Mouse (Mus musculus) MEL (cell line): ENCODE results near the gene Coq8b. TPM values are rescaled to one million over a fixed set of nuclear protein-coding genes. Genes with fewer than 3 reads are reported as not detected.

Experiments
- DNase-seq: peaks from one replicate; pipeline ENCODE4 v3.0.0; 2011; ENCODE audit warnings: low read depth, low spot score
- H3K27ac ChIP-seq: 2 replicates; pipeline ENCODE4 v1.5.1; 2012; ENCODE audit warnings: low read depth, mild to moderate bottlenecking, control low read depth, low read length, moderate library complexity; ENCODE audit not compliant: control insufficient read depth
- H3K27me3 ChIP-seq, 2 experiments: fragments of 150-350 bp in 1 of 2; sonication (generic) in 1 of 2; 2 replicates each; pipeline ENCODE4 v1.6.1; 2012; ENCODE audit warnings: low read length in 2 of 2, mild to moderate bottlenecking in 2 of 2, improper control_type of control experiment in 1 of 2, moderate library complexity in 1 of 2; ENCODE audit not compliant: insufficient read depth in 2 of 2, control insufficient read depth in 1 of 2
- H3K36me3 ChIP-seq, 2 experiments: 2 replicates each; pipeline ENCODE4 v1.6.1; 2012 to 2014; ENCODE audit warnings: low read length in 2 of 2, improper control_type of control experiment in 1 of 2, inconsistent platforms in 1 of 2, mild to moderate bottlenecking in 1 of 2; ENCODE audit not compliant: insufficient read depth in 2 of 2, control insufficient read depth in 1 of 2
- H3K4me1 ChIP-seq, 2 experiments: fragments of 150-350 bp in 1 of 2; sonication (generic) in 1 of 2; 2 replicates each; pipeline ENCODE4 v1.6.1; 2012; ENCODE audit warnings: low read length in 2 of 2, improper control_type of control experiment in 1 of 2, mild to moderate bottlenecking in 1 of 2; ENCODE audit not compliant: insufficient read depth in 2 of 2, control insufficient read depth in 1 of 2
- H3K4me3 ChIP-seq, 2 experiments: fragments of 150-350 bp in 1 of 2; sonication (generic) in 1 of 2; 2 replicates each; pipeline ENCODE4 v1.5.1; 2012; ENCODE audit warnings: low read depth in 2 of 2, low read length in 2 of 2, mild to moderate bottlenecking in 2 of 2, moderate library complexity in 2 of 2, control low read depth in 1 of 2, improper control_type of control experiment in 1 of 2; ENCODE audit not compliant: control insufficient read depth in 1 of 2, insufficient read depth in 1 of 2
- H3K79me2 ChIP-seq: 2 replicates; pipeline ENCODE4 v1.6.1; 2012; ENCODE audit warnings: mild to moderate bottlenecking, low read length, moderate library complexity; ENCODE audit not compliant: control insufficient read depth, poor library complexity, insufficient read depth
- H3K9ac ChIP-seq: 2 replicates; pipeline ENCODE4 v1.6.1; 2012; ENCODE audit warnings: low read depth, mild to moderate bottlenecking, control low read depth, low read length, moderate library complexity; ENCODE audit not compliant: control insufficient read depth, poor library complexity, severe bottlenecking
- H3K9me3 ChIP-seq: fragments of 150-350 bp; sonication (generic); replicated peaks from 2 replicates; pipeline ENCODE4 v1.6.1; 2012; ENCODE audit warnings: mild to moderate bottlenecking, low read length, improper control_type of control experiment, moderate library complexity; ENCODE audit not compliant: insufficient read depth
- BHLHE40 ChIP-seq: IDR thresholded peaks from 2 replicates; pipeline ENCODE4 v1.6.1; 2012; ENCODE audit warnings: low read depth, mild to moderate bottlenecking, inconsistent platforms, low read length, improper control_type of control experiment, borderline replicate concordance
- CHD1 ChIP-seq: IDR thresholded peaks from 2 replicates; pipeline ENCODE4 v1.6.1; 2012; ENCODE audit warnings: low read depth, mild to moderate bottlenecking, inconsistent platforms, low read length, improper control_type of control experiment
- CTCF ChIP-seq, 3 experiments: IDR thresholded peaks in 2 of 3; conservative IDR thresholded peaks in 1 of 3; 2 replicates each; pipeline ENCODE4 v1.5.1; 2011 to 2012; ENCODE audit warnings: low read length in 3 of 3, low read depth in 2 of 3, mild to moderate bottlenecking in 2 of 3, improper control_type of control experiment in 1 of 3, inconsistent platforms in 1 of 3, mixed read lengths in 1 of 3, moderate library complexity in 1 of 3; ENCODE audit not compliant: control insufficient read depth in 1 of 3, insufficient read depth in 1 of 3, poor library complexity in 1 of 3, severe bottlenecking in 1 of 3
- ELF1 ChIP-seq: IDR thresholded peaks from 2 replicates; pipeline ENCODE4 v1.6.1; 2014; ENCODE audit warnings: low read depth, mild to moderate bottlenecking, inconsistent platforms, low read length, improper control_type of control experiment, moderate library complexity
- EP300 ChIP-seq, 2 experiments: IDR thresholded peaks; 2 replicates each; pipeline ENCODE4 v1.6.1; 2011; ENCODE audit warnings: improper control_type of control experiment in 2 of 2, low read length in 2 of 2, low read depth in 1 of 2, mild to moderate bottlenecking in 1 of 2
- ETS1 ChIP-seq: IDR thresholded peaks from 2 replicates; pipeline ENCODE4 v1.6.1; 2012; ENCODE audit warnings: low read depth, mild to moderate bottlenecking, inconsistent platforms, low read length, improper control_type of control experiment, moderate library complexity
- GABPA ChIP-seq: IDR thresholded peaks from 2 replicates; pipeline ENCODE4 v1.6.1; 2012; ENCODE audit warnings: low read depth, mild to moderate bottlenecking, inconsistent platforms, low read length, improper control_type of control experiment, moderate library complexity
- GATA1 ChIP-seq: IDR thresholded peaks from 2 replicates; pipeline ENCODE4 v1.6.1; 2011; ENCODE audit warnings: low read depth, low read length, improper control_type of control experiment
- HCFC1 ChIP-seq: IDR thresholded peaks from 2 replicates; pipeline ENCODE4 v1.6.1; 2012; ENCODE audit warnings: low read depth, mild to moderate bottlenecking, inconsistent platforms, low read length, improper control_type of control experiment, moderate library complexity
- JUND ChIP-seq: IDR thresholded peaks from 2 replicates; pipeline ENCODE4 v1.6.1; 2011; ENCODE audit warnings: low read depth, mild to moderate bottlenecking, improper control_type of control experiment, low read length
- KAT2A ChIP-seq: conservative IDR thresholded peaks from 2 replicates; pipeline ENCODE4 v1.6.1; 2012; ENCODE audit warnings: low read depth, low read length, improper control_type of control experiment, inconsistent platforms
- MAZ ChIP-seq: IDR thresholded peaks from 2 replicates; pipeline ENCODE4 v1.6.1; 2012; ENCODE audit warnings: low read depth, mild to moderate bottlenecking, inconsistent platforms, low read length, improper control_type of control experiment
- MXI1 ChIP-seq: IDR thresholded peaks from 2 replicates; pipeline ENCODE4 v1.6.1; 2011; ENCODE audit warnings: mild to moderate bottlenecking, low read depth, low read length, improper control_type of control experiment
- MYB ChIP-seq: IDR thresholded peaks from 2 replicates; pipeline ENCODE4 v1.6.1; 2011; ENCODE audit warnings: mild to moderate bottlenecking, low read depth, low read length, improper control_type of control experiment
- NRF1 ChIP-seq: IDR thresholded peaks from 2 replicates; pipeline ENCODE4 v1.6.1; 2014; ENCODE audit warnings: low read depth, mild to moderate bottlenecking, inconsistent platforms, low read length, improper control_type of control experiment, moderate library complexity; ENCODE audit not compliant: poor library complexity, insufficient read depth, severe bottlenecking
- POLR2A ChIP-seq, 2 experiments: IDR thresholded peaks; 2 replicates each; pipeline ENCODE4 v1.6.1; 2011 to 2012; ENCODE audit warnings: low read length in 2 of 2, mild to moderate bottlenecking in 2 of 2, control low read depth in 1 of 2, improper control_type of control experiment in 1 of 2, low read depth in 1 of 2, moderate library complexity in 1 of 2; ENCODE audit not compliant: control insufficient read depth in 1 of 2, insufficient read depth in 1 of 2, poor library complexity in 1 of 2
- POLR2AphosphoS5 ChIP-seq: IDR thresholded peaks from 2 replicates; pipeline ENCODE4 v1.6.1; 2012; ENCODE audit warnings: low read depth, borderline replicate concordance, mild to moderate bottlenecking, inconsistent platforms, low read length, moderate library complexity, mixed read lengths
- RAD21 ChIP-seq: IDR thresholded peaks from 2 replicates; pipeline ENCODE4 v1.6.1; 2011; ENCODE audit warnings: mild to moderate bottlenecking, low read depth, low read length, improper control_type of control experiment
- RCOR1 ChIP-seq: IDR thresholded peaks from 2 replicates; pipeline ENCODE4 v1.6.1; 2012; ENCODE audit warnings: low read depth, mild to moderate bottlenecking, inconsistent platforms, low read length, improper control_type of control experiment
- TAL1 ChIP-seq: IDR thresholded peaks from 2 replicates; pipeline ENCODE4 v1.6.1; 2012; ENCODE audit warnings: mild to moderate bottlenecking, inconsistent platforms, low read length, moderate library complexity, mixed read lengths
- UBTF ChIP-seq: IDR thresholded peaks from 2 replicates; pipeline ENCODE4 v1.6.1; 2012; ENCODE audit warnings: low read depth, mild to moderate bottlenecking, inconsistent platforms, low read length, improper control_type of control experiment, moderate library complexity, borderline replicate concordance; ENCODE audit not compliant: insufficient read depth
- ZKSCAN1 ChIP-seq: IDR thresholded peaks from 2 replicates; pipeline ENCODE4 v1.6.1; 2012; ENCODE audit warnings: low read depth, mild to moderate bottlenecking, inconsistent platforms, low read length, improper control_type of control experiment, moderate library complexity
- ZMIZ1 ChIP-seq: IDR thresholded peaks from 2 replicates; pipeline ENCODE4 v1.6.1; 2012; ENCODE audit warnings: low read depth, mild to moderate bottlenecking, inconsistent platforms, low read length, improper control_type of control experiment, moderate library complexity
- ZNF384 ChIP-seq: IDR thresholded peaks from 2 replicates; pipeline ENCODE4 v1.6.1; 2012; ENCODE audit warnings: low read depth, mild to moderate bottlenecking, inconsistent platforms, low read length, improper control_type of control experiment
- polyA plus RNA-seq, 2 experiments: library from polyadenylated mRNA; stranded (reverse) in 1 of 2; unstranded in 1 of 2; fragments of >175 nt in 1 of 2; fragments of >200 nt in 1 of 2; gene quantifications; 2 replicates each; pipeline versions ENCODE4 v1.2.1 to v1.2.4; 2012; ENCODE audit warnings: low replicate concordance in 2 of 2, low read depth in 1 of 2; ENCODE audit not compliant: insufficient read length in 2 of 2, insufficient read depth in 1 of 2, missing spikeins in 1 of 2
- total RNA-seq: library from RNA; depleted of rRNA; stranded (reverse); fragments of 300-350 nt; gene quantifications from 2 replicates; pipeline ENCODE4 v1.2.3, GENCODE M21; 2012

Gene Coq8b
- total and polyA plus RNA-seq, 3 experiments = 13.8 to 22.7 TPM; not detected in 1

DNA sequence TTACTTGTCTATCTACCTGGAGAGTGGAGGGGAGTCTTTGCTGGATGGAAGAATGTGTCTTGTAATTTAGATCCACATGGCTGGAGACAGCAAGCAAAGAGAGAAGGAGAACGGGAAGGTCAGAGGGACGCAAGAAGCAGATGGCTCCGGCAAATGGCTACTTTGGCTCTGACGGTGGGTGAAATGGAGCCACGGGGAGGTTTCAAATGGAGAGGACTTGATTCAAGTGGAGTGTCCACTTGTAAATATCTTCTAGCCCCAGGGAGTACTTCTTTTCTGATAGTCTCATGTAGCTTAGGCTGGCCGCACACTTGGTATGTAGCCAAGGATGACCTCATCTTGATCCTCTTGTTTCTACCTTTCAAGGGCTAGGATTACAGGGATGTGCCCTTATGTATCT lies 66.0 kb downstream of the Coq8b start:
- no peak for DNase-seq
- no peaks in the 10 kb centered on the region for H3K27me3 ChIP-seq
- H3K9ac ChIP-seq = no peak overlapping the region
- TF ChIP-seq BHLHE40 = no peak
- no peak for TF ChIP-seq ZMIZ1
- TF ChIP-seq ZNF384 = no peak
- TF ChIP-seq GATA1 = no peak
- TF ChIP-seq POLR2A (IDR thresholded peaks at IDR 0.05; ENCODE audit: control insufficient read depth in 1 of 2, insufficient read depth in 1 of 2, low read depth in 1 of 2, low read length in 2 of 2, poor library complexity in 1 of 2) = no peak
- H3K4me3 ChIP-seq = no peak overlapping the region
- H3K79me2 ChIP-seq = no peaks in the 10 kb centered on the region
- H3K9me3 ChIP-seq = no peaks in the 10 kb centered on the region
- H3K4me1 ChIP-seq = no peaks in the 10 kb centered on the region
- H3K36me3 ChIP-seq = no peaks in the 10 kb centered on the region
- no peak overlapping the region for H3K27ac ChIP-seq

DNA sequence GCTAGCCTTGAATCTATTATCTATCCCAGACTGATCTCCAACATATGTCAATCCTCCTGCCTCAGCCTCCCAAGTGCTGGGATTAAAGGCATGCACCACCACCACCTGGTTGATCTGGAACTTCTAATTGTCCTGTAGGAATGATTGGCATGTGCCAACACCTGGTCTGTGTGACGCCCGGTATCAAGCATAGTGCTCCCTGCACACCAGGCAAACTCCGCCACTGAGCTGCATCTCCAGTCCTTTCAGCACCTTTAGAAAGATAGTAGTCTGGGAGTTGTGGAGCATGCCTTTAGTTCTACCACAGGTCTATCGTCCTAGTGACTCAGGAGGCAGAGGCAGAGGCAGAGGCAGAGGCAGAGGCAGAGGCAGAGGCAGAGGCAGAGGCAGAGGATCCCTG lies 67.5 kb downstream of the Coq8b start:
- TF ChIP-seq JUND (no peak), HCFC1 (no peak), ETS1 (no peak), ZMIZ1 (no peak), TAL1 (no peak), MXI1 (no peak), CTCF (IDR thresholded peaks at IDR 0.05 in 2 of 3, conservative IDR thresholded peaks at IDR 0.05 in 1 of 3; ENCODE audit: control insufficient read depth in 1 of 3, insufficient read depth in 1 of 3, low read depth in 2 of 3, low read length in 3 of 3, poor library complexity in 1 of 3, severe bottlenecking in 1 of 3) (no peak), RCOR1 (no peak), BHLHE40 (no peak), POLR2A (IDR thresholded peaks at IDR 0.05; ENCODE audit: control insufficient read depth in 1 of 2, insufficient read depth in 1 of 2, low read depth in 1 of 2, low read length in 2 of 2, poor library complexity in 1 of 2) (no peak), RAD21 (no peak), UBTF (no peak), GABPA (no peak), MAZ (no peak)
- H3K4me3 ChIP-seq = no peak overlapping the region
- H3K9me3 ChIP-seq = no peaks in the 10 kb centered on the region
- H3K27me3 ChIP-seq = no peaks in the 10 kb centered on the region
- no peaks in the 10 kb centered on the region for H3K4me1 ChIP-seq
- H3K9ac ChIP-seq = no peak overlapping the region
- H3K27ac ChIP-seq = no peak overlapping the region
- no peaks in the 10 kb centered on the region for H3K79me2 ChIP-seq
- DNase-seq = no peak
- no peaks in the 10 kb centered on the region for H3K36me3 ChIP-seq

DNA sequence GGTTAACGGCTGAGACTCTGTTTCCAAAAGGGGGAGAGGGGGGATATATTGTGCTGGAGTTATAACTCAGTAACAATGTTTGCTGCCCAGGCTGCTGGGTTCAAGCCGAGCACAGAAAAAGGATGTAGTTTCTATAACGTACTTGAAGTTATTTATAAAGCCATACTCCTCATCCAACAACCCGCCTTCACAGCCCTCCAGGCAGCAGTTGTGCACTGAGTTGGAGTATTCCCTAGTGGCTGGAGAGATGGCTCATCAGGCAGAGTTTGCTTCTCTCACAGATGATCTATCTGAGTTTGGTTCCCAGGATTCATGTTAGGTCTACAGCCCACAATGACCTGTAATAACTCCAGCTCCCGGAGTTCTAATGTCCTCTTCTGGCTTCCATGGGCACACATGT lies 68.0 kb downstream of the Coq8b start:
- no peaks in the 10 kb centered on the region for H3K9me3 ChIP-seq
- no peaks in the 10 kb centered on the region for H3K79me2 ChIP-seq
- H3K4me1 ChIP-seq = no peaks in the 10 kb centered on the region
- DNase-seq = no peak
- H3K27ac ChIP-seq = no peak overlapping the region
- no peaks in the 10 kb centered on the region for H3K27me3 ChIP-seq
- TF ChIP-seq POLR2AphosphoS5 (no peak), ELF1 (no peak), KAT2A (no peak), EP300 (IDR thresholded peaks at IDR 0.05; ENCODE audit: low read depth in 1 of 2, low read length in 2 of 2) (no peak), NRF1 (no peak), BHLHE40 (no peak), MYB (no peak), CHD1 (no peak), ZKSCAN1 (no peak)
- H3K36me3 ChIP-seq = no peaks in the 10 kb centered on the region
- no peak overlapping the region for H3K9ac ChIP-seq
- H3K4me3 ChIP-seq = no peak overlapping the region
